Mouse (Mus musculus): ENCODE measurements around the gene A730009L09Rik. TPM values are rescaled to one million over a fixed set of nuclear protein-coding genes. Genes with fewer than 3 reads are reported as not detected.

The A730009L09Rik gene
- not detected in 2 replicates for polyA plus RNA-seq (2012; rRNA removed; ENCODE audit: low replicate concordance)

DNA sequence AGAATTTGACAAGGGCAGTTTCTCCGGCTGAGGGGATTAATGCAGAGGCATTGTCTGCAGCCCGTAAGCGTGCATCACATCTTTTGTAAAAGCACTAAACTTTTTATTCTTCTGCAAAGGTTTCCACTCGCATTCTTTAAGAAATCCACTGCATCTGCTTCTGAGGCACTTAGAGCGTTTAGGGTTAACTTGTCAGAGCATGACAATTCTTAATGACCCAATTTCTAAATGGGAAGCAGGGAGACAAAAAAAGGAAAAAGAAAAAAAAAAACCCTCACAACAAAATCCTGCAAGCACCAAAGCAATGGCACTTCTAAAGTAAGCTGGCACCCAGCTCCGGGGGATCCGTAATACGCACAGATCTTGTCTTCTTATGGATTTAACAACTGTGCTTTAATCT, at the start of gene A730009L09Rik:
Gene A730009L09Rik, plus strand, starts transcription at position 301 of the 400 bp plus-strand sequence.

Other genes with a start within 250 kb of the A730009L09Rik start
- 6.7 and 10.2 TPM in 2 replicates for gene Mrpl39, start 220.6 kb downstream of the A730009L09Rik start, polyA plus RNA-seq (2012; rRNA removed; ENCODE audit: low replicate concordance)

Measured in mammary gland, adult 2 months (tissue).